Mouse (Mus musculus) cerebellum, adult 18-20 months (tissue): Measurements from ENCODE around the gene Gsg1l.

Experiments used
- DNase-seq, 2 experiments: peaks; one replicate each; pipeline ENCODE4 v3.0.0; 2021

Gsg1l gene

GRCm38 (mm10) chr7:126026600-126026999 lies 55.6 kb downstream of the Gsg1l start:
- peak in 1 of 2 experiments; percentile 14 for DNase-seq

- no peak for DNase-seq
Observed at GRCm38 (mm10) chr7:126019966-126020365, 62.2 kb downstream of the Gsg1l start.

GRCm38 (mm10) chr7:126019321-126019720 lies 62.9 kb downstream of the Gsg1l start:
- DNase-seq: no peak

GRCm38 (mm10) chr7:126017455-126017854 lies 64.8 kb downstream of the Gsg1l start:
- no peak for DNase-seq

GRCm38 (mm10) chr7:126012325-126013021 lies 69.7 kb downstream of the Gsg1l start:
- DNase-seq: no peak

GRCm38 (mm10) chr7:126008789-126009148 lies 73.4 kb downstream of the Gsg1l start:
- no peak for DNase-seq

- no peak for DNase-seq
Observed at GRCm38 (mm10) chr7:126008139-126008788, 73.9 kb downstream of the Gsg1l start.

- no peak for DNase-seq
Observed at GRCm38 (mm10) chr7:126007132-126007910, 74.9 kb downstream of the Gsg1l start.

GRCm38 (mm10) chr7:126005274-126005673 lies 76.9 kb downstream of the Gsg1l start:
- no peak for DNase-seq

- DNase-seq: no peak
Observed at GRCm38 (mm10) chr7:126001683-126002082, 80.5 kb downstream of the Gsg1l start.

GRCm38 (mm10) chr7:125999921-126000320 lies 82.3 kb downstream of the Gsg1l start:
- DNase-seq: no peak

GRCm38 (mm10) chr7:125996151-125996550 lies 86.1 kb downstream of the Gsg1l start:
- DNase-seq: no peak

GRCm38 (mm10) chr7:125992356-125992891 lies 89.8 kb downstream of the Gsg1l start:
- peak; percentile 16 to 18 for DNase-seq

GRCm38 (mm10) chr7:125991846-125992245 lies 90.4 kb downstream of the Gsg1l start:
- DNase-seq: no peak

- no peak for DNase-seq
Observed at GRCm38 (mm10) chr7:125989969-125990368, 92.2 kb downstream of the Gsg1l start.

GRCm38 (mm10) chr7:125989489-125989888 lies 92.7 kb downstream of the Gsg1l start:
- no peak for DNase-seq

GRCm38 (mm10) chr7:125988326-125988725 lies 93.9 kb downstream of the Gsg1l start:
- no peak for DNase-seq

GRCm38 (mm10) chr7:125987117-125987516 lies 95.1 kb downstream of the Gsg1l start:
- no peak for DNase-seq

- DNase-seq: no peak
Observed at GRCm38 (mm10) chr7:125985565-125985964, 96.6 kb downstream of the Gsg1l start.

GRCm38 (mm10) chr7:125983902-125984841 lies 98.0 kb downstream of the Gsg1l start:
- DNase-seq: peak; percentile 21 to 22

GRCm38 (mm10) chr7:125979591-125979990 lies 102.6 kb downstream of the Gsg1l start:
- DNase-seq: no peak

GRCm38 (mm10) chr7:125976695-125977094 lies 105.5 kb downstream of the Gsg1l start:
- DNase-seq: no peak
